Mouse (Mus musculus) frontal cortex, adult 2 months (tissue): ENCODE results near the gene Zan. TPM values are rescaled to one million over a fixed set of nuclear protein-coding genes. Genes with fewer than 3 reads are reported as not detected.
A peak's percentile ranks its signal among the peaks of the same experiment; 100 is the strongest.

Source experiments
- DNase-seq, 2 experiments: peaks; one replicate each; pipeline ENCODE4 v3.0.0; 2022; ENCODE audit warnings: low spot score in 1 of 2; ENCODE audit errors: extremely low spot score in 1 of 2
- polyA plus RNA-seq: library from polyadenylated mRNA; depleted of rRNA; stranded (reverse); fragments of >200 nt; gene quantifications from 2 replicates; pipeline ENCODE4 v1.2.3, GENCODE M21; 2012; rRNA removed

Gene Zan
- polyA plus RNA-seq = 0.20 and 0.29 TPM in 2 replicates

DNA sequence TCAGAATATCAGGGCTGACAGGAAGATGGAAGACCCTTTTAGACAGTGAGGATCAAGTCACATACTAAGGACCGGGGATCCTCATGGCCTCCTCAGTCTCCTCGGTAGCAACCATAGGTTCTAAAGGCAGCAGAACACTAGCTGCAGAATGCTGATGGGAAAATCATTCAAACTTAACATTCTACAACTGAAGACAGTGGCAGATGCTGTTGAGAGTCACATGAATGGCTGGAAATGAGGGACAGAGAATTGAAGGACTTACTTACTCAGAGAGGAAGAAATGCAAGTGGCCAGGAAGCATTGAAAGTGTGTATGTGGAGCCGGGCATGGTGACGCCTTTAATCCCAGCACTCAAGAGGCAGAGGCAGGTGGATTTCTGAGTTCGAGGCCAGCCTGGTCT lies at the start of gene Zan:
Zan (minus strand) TSS at position 101 of the 400 bp plus-strand sequence.
- no peak for DNase-seq

DNA sequence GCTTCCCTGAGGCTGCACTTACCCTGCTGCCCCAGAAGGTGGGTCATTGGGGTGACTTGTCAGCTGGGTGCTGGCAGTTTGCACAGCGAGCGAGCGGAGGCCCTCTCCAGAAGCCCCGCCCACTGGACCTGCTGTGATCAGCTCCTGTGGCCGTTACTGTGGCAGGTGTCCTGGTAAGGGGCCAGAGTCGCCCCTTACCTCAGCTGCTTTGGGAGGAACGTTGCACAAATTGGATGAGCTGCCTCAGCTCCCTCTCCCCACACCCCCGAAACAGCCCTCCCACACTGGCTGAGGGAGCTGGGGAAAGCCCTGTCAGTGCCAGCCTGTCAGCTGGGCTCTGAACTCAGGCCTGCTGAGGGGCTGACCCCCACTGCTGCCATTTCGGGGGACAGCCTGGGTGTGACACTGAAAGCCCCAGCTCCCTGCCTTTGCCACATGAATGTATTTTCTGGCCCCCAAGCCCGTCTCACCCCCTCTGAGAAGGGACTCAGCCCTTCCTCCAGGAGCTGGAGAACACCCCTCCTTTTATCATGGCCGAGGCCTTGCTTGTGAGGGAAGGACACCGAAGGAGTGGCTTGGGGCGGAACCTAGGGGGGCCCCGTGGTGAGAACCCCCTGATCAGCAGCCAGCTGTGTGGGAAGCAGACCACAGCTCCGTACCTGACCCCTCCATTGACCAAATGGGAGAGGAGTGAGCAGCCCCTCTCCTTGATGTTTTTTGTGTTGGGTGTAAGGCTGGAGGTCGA lies 49.5 kb upstream of the Zan start:
- DNase-seq = peak in 1 of 2 experiments; percentile 51

DNA sequence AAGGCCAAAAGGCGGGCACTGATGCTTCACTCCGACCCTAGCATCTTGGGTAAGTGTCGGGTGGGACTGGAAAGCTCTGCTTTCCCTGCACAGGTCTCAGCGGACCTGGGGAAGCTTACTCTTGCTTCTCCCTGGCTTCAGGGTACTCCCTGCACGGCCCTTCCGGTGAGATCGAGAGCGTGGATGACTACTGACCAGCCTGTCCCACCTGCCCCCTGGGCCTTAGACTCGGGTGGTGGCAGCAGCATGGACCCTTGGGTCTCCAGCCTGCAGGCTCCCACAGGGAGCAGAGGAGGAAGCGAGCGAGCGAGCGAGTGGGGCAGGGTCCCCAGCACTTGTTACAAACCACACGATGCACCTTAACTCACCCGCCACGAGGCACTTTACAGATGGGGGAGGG lies 48.6 kb upstream of the Zan start:
- DNase-seq = no peak

DNA sequence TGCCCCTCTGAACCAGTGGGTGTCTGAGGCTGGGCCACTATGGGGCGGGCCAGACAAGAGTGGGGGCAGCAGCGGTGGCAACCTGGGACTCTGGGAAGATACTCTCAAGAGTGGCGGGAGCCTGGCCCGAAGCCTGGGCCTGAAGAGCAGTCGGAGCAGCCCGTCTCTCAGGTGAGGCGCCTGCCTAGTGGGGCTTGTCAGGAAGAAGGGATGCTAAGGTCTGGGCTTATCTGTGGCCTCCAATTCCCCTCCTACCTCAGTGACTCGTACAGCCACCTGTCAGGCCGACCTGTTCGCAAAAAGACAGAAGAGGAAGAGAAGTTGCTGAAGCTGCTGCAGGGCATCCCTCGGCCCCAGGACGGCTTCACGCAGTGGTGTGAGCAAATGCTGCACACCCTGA lies 47.8 kb upstream of the Zan start:
- no peak for DNase-seq

DNA sequence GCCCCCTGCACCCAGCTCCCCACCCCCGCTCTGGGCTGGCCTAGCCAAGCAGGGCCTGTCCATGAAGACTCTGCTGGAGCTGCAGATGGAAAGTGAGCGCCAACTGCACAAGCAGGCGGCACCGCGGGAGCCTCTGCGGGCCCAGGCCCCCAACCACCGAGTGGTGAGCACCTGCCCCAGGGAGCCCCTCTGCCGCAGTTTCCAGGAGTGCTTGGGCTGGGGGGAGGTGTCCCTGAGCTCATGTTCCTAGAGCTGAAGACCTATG lies 47.3 kb upstream of the Zan start:
- no peak for DNase-seq

DNA sequence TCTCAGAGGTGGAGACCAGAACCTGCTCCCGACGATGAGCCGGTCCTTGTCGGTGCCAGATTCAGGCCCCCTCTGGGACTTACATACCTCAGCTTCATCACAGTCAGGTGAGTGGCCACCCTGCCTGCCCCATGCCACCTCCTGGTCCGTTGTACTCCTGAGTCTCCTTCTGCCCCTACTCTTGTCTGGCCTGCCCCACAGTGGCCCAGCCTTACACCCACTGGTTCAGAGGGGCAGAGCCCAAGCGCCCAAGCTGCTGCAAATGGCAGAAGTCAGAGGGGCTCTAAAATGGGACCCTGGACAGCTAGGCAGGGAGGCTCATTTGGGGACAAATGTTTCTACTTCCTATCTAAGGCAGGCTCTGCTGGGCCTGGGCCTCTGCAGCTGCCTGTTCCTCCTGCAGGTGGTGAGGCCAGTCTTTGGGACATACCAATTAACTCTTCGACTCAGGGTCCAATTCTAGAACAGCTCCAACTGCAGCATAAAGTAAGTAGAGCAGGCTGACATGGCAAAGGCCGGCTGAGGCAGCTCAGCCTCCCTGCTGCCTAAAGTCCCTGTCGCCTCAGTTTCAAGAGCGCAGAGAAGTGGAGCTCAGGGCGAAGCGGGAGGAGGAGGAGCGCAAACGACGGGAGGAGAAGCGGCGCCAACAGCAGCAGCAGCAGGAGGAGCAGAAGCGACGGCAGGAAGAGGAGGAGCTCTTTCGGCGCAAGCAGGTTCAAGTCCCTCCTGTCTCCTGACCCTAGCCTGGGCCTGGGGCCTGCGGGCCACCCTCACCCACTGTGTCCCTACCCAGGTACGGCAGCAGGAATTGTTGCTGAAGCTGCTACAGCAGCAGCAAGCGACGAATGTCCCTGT lies 46.8 kb upstream of the Zan start:
- no peak for DNase-seq

DNA sequence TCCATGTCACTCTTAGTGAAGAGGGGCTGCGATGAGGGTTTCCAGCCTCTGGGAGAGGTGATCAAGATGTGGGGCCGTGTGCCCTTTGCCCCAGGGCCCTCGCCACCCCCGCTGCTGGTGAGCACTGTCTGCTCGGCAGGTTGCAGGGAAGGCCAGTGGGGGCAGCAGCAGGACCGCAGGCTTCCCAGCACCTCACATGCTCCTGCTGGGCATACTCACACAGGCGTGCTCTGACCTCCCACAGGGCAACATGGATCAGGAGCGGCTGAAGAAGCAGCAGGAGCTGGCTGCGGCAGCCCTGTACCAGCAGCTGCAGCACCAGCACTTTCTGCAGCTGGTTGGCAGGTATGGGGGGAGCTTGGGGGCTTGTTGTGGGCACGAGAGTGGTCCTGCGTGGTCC lies 45.8 kb upstream of the Zan start:
- DNase-seq = no peak

DNA sequence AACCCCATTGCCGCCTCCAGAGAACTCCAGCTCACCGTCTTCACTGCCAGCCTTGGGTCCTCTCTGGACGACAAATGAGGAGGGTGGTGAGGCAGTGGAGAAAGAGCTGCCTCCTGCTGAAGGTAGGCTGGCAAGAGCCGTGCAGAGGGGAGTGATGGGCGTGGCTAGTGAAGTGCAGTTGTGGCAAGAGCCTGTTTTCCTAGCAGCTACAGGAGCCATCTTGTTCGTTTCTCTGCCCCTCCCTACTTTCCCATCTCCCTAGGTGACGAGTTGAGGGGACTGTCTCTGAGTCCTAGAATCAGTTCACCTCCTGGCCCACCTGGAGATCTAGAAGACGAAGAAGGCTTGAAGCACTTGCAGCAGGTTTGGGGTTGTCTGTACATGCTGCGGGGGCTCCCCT lies 45.0 kb upstream of the Zan start:
- no peak for DNase-seq

DNA sequence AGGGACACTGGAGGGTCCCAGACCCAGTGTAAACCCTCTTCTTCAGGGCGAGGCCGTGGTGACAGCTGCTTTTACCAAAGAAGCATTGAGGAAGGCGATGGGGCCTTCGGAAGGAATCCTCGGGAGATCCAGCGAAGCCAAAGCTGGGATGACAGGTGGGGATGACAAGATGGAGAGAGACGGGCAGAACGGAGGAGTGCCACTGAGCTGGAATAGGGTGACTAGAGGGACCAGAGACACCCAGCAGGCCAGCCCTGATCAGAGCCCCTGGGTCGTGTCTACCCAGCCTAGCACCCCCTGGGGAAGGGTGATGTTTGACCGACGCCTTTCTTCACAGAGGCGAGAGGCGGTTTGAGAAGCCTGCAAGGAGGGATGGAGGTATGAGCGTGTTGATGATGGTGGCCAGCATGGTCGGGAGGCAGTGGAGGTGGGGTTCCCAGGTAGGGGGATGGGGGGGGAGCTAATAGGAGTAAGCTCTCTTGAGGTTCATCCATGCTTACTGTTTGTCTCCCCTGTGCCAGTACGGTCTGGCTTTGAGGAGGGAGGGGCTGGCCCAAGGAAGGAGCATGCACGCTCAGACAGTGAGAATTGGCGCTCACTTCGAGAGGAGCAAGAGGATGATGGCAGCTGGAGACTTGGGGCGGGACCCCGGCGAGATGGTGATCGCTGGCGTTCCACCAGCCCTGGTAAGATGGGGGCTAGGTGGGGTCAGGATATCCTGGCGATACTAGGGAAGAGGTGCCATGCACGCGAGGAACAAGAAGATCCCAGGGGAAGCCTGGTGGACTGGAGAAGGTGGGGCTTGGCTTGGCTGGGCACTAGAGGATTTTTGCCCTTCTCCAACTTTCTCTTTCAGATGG lies 43.1 kb upstream of the Zan start:
- DNase-seq = no peak

DNA sequence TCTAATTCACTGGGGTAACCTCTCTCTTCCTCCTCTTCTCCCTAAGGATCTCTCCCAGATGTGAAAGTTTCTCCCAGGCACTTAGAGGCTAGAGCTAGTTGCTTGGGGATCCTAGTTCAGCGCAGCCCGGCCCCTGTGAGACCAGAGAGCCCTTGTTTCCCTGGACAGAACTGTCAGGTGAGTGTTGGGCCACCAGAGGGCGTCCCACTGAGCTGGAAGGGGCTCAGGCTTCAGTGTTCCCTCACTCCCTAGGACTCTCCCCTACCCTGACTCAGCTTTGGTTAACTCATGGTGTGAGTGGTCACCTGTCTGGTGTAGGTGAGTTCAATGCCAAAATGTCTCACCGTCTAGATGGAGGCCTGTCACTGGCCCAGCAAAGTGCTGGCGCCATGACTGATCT lies 41.6 kb upstream of the Zan start, which contains the start of gene Gigyf1:
Gigyf1 (plus strand) TSS at position 113 of the 400 bp plus-strand sequence.
- no peak for DNase-seq

DNA sequence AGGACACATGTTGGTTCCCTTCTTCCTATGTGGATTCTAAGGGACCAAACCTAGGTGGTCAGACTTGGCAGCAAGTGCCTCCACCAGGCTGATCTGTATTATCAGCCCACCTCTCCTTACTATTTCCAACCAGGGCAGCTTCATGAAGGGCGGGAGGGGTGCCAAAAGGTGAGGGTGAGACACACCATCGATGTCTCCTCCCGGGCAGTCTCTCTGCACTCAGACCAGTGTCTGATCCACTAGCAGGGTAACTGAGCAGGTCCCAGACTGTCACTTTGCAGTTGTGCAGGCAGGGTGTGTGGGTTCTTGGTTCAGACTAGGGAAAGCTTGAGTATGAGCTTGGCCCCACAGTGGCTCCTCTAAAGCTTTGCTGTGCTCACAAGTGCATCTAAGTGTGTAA lies 37.9 kb upstream of the Zan start:
- no peak for DNase-seq

DNA sequence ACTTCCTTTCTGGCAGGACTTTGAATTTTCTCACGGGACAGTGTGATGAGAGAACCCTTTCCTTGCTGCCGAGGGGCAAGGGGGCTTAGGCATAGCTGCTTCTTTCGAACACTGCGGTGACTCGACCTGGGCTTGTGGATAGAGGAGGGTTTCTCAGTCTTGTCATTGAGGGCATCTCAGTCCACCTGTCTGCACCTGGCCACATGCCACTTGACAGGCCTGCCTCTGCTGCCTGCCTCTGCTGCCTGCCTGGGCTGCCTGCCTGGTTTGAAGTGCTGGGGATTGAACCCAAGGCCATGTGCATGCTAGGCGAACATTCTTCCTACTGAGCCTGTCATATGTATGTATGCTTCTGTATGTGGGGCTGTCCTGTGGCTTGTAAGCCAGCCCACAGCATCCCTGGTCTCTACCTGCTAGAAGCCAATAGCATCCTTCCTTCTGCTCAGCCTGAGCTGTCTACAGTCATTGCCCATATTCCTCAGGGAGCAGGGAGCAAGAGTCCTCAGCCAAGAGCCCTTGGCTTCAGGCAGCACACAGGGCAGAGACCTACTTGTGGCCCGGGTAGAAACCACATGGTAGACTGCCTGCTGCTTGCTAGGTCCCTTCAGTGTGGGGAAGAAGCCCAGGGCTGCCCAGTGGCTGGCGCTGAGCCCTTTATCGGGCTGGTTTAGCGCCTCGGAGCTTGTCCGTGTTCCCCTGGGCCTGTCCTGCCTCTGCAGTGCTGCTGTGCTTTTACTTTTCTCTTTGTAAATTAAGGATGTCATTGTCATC lies 37.3 kb upstream of the Zan start:
- DNase-seq = no peak

DNA sequence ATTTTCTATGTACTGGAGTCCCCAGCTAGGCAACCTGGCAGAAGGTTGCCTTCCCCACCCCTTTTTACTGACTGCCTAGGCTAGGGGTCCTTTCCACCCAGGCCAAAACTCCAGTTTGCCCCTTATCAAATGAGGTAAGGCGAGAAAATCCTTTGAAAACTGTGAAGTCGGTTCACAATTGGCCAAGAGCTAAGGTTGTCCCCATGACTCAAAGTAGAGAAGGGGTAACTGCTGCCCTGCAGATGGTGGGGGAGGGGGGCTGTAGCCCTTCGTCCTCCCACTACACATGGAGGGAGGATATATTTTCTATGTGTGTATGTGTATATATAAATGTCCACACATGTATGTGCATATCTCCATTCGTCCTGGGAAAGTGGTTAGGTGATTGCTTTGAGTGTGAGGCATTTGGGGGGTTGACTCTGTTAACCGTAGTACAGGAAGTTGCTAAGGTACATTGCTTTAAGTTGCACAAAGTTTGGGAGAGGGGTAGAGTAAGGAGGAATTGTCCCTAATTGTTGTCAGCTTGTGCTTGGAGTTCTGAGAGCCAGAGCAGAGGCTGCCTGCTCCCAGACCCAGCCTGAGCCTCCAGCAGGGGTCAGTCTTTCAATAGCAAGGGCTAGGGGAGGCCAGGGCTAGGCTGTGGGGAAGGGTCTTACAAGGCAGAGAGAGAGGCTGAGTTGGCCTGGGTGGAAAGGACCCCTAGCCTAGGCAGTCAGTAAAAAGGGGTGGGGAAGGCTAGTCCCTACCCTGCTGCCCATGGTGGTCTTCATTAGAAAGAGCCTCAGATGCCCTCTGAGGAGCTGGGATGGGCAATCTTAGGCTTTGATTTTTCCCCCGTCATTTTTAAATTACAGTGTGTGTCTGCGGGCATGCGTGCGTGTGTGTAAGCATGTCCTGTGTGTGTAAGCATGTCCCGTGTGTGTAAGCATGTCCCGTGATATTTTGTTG lies 36.3 kb upstream of the Zan start:
- no peak for DNase-seq

DNA sequence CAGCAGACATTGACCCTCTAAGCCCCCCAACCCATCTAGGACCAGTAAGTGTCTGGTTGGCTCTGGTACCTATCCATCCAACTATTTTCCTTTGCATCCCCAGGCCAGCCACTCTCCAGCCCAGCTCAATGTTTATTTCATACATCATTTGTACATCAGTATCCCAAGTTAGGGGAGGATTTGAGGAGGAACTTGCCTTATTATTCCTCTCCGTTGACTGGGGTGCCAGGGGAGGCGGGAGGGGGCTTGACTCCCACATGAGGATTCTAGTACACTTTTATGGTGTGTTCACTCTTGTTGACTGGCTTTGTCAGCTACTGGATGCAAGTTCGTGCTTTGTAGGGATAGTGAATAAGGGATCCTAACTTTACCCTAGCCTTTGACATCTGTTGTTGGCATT lies 34.8 kb upstream of the Zan start:
- DNase-seq = no peak

DNA sequence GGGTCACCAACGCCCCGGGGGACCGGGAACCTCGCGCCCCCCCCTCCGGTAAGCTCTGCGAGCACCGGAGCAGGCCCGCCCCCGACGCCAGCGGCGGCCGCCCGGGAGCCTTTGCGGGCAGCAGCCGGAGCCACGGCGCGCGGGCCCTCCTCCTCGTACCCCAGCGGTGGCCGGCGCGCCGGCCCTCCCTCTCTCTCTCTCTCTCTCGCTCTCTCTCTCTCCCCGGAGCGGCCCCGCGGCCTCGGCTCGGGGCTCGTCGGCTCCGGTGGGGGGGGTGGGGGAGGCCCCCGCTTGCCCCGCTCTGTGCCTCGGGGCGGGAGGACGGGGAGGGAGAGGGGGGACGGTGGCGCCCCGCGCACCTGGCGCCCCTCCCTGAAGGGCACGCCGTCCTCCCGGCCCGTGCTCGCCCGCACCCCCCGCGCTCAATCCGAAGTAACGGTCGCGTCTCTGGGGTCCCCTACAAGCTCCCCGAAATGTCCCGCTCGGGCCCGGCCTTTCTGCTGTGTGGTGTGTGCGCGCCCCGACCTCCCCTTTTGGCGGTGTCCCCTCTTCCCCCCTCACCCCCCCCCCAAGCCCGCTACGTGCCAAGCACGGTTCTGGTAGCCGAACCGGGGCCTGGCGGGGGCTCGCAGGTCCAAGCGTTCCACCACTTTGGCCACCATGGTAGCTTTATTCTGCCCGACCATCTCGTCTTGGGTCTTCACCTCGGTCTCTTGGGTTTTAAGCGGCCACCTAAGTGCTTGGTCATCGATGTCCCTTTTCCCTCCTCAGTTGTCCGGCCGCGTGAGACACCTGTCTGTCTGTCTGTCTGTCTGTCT lies 33.9 kb upstream of the Zan start:
- no peak for DNase-seq

DNA sequence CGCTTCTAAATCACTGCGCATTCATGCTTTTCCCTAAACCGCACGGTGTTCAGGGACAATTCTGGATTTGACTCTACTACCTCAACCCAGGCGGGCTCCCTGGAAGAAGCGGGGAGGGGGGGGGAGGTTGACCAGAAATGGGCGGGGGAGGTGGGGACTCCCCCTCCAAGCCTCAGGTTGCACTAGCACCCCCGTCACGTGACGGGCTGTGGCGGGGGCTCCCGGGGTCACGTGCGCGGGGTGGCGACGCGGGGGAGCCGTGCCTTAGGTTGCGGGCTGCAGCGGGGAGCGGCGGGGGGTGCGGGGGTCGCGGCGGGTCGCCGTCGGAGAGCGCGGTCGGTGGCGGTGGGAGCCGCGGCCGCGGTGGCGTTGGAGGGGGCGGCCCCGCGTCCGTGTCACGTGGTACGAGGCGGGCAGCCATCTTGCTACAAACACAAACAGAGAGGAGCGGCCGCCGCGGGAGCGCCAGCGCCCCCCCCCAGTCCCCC lies 33.2 kb upstream of the Zan start:
- peak in 1 of 2 experiments; percentile 74 for DNase-seq

DNA sequence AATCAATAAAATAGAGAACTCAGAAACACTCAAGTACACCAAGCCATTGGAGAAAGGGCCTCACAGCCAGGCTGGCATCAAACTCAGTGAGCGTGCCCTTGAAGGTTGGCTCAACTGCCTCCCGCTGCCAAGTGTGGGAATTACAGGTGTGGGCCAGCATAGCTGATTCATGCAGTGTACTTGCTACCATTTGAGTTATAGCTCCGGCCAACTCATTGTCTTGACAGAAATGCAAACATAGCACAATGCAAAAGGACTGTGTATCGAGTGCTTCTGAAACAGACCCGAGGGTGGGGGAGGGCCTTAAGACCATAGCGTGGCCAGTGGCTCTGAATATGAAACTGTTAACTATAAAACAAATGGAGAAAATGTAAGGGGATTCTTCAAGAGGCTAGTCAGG lies 27.2 kb upstream of the Zan start:
- DNase-seq = no peak

DNA sequence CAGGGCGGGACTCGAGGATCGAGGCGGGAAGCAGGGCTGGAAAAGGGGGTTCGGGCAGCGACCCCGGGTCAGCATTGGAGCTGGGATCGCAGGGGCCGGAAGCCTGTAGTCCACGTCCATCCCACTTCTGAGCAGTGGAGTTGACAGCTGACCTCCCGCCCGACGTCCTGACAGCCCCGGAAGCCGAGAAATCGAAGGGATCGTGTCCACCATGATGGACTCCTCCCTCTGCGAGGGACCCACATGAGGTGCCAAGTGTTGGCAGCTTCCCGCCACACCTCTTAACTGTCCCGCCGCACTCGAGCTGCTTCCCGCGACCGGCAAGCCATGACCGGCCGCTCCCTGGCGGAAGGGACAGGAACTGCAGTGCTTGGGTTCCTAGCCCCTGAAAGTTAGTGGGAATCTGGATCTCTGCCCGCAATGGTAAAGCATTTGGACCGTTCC lies 25.8 kb upstream of the Zan start:
- DNase-seq = peak in 1 of 2 experiments; percentile 84
